In genomic region chr5:51917812-51918448, GRCm38 (mm10) we compare ENCODE assay signal across 11 mouse cellular contexts.
A peak's percentile ranks its signal among the peaks of the same experiment; 100 is the strongest.
DNase-seq lines count a peak whose midpoint lies in the region; ATAC-seq and TF ChIP-seq lines count a peak whose summit lies in the region.
"Had no signal": no experiment of that assay in that cellular context is flagged by ENCODE, and none has a peak within 500 bp of the region (broad histone marks: within the 10 kb centered on the region; RNA-seq: fewer than 3 reads in every experiment).

No protein-coding gene starts in this region.

- no peak overlapping the region for H3K4me2 ChIP-seq in lung, embryonic 14.5 days
- H3K4me2 ChIP-seq: limb, embryonic 12.5 days had no signal

- H3K36me3 ChIP-seq in lung, embryonic 14.5 days (ENCODE audit: insufficient read depth): no peaks in the 10 kb centered on the region
- H3K36me3 ChIP-seq in heart, adult 2 months (ENCODE audit: control insufficient read depth, insufficient read depth, low read length): no peaks in the 10 kb centered on the region
- H3K36me3 ChIP-seq: limb, embryonic 12.5 days had no signal

- TF ChIP-seq CTCF in lung, embryonic 14.5 days (IDR thresholded peaks at IDR 0.05; ENCODE audit: low read depth): no peak
- TF ChIP-seq CTCF in heart, adult 2 months (IDR thresholded peaks at IDR 0.05): no peak

- no peak for TF ChIP-seq EP300 in heart, adult 2 months (IDR thresholded peaks at IDR 0.05; ENCODE audit: insufficient read depth, low read depth, low read length)

- ATAC-seq in lung, embryonic 14.5 days (ENCODE audit: insufficient read depth): peak; percentile 73

- intact Hi-C loops in heart, adult 2 months (cut with DNase I): no loop called here

- TF ChIP-seq POLR2A in heart, adult 2 months (IDR thresholded peaks at IDR 0.05; ENCODE audit: insufficient read depth, low read depth, low read length): no peak

- H3K4me1 ChIP-seq in lung, embryonic 14.5 days (ENCODE audit: insufficient read depth): peaks cover 3% of the 10 kb centered on the region; the same call in 1 of the 2 replicates
- no peaks in the 10 kb centered on the region for H3K4me1 ChIP-seq in heart, adult 2 months (ENCODE audit: control insufficient read depth, insufficient read depth, low read length)
- H3K4me1 ChIP-seq: limb, embryonic 12.5 days had no signal

- no peaks in the 10 kb centered on the region for H3K27me3 ChIP-seq in lung, embryonic 14.5 days (ENCODE audit: insufficient read depth, low read length)
- H3K27me3 ChIP-seq in heart, adult 2 months (ENCODE audit: control insufficient read depth, insufficient read depth, low read length): no peaks in the 10 kb centered on the region
- H3K27me3 ChIP-seq: limb, embryonic 12.5 days had no signal

- no peaks in the 10 kb centered on the region for H3K9me3 ChIP-seq in lung, embryonic 14.5 days (ENCODE audit: low read depth, low read length)
- H3K9me3 ChIP-seq: limb, embryonic 12.5 days had no signal

- no peak overlapping the region for H3K4me3 ChIP-seq in lung, embryonic 14.5 days (ENCODE audit: low read depth, low read length)
- no peak overlapping the region for H3K4me3 ChIP-seq in heart, adult 2 months
- H3K4me3 ChIP-seq: limb, embryonic 12.5 days had no signal

- H3K79me2 ChIP-seq in heart, adult 2 months (replicated peaks; ENCODE audit: control insufficient read depth, insufficient read depth, low read length): no peaks in the 10 kb centered on the region

- WGBS in lung, embryonic 14.5 days: 26% methylated on average over 4 of the region's 4 CpGs
- 25% methylated on average over 4 of the region's 4 CpGs for WGBS in heart, adult 2 months

- DNase-seq in cerebellum, adult 11-12 months: peak; percentile 18
- DNase-seq in cerebellum, adult 8-10 months: no peak
- DNase-seq in lung, embryonic 14.5 days: peak; percentile 40
- DNase-seq in lung, postnatal 36 days: no peak
- peak; percentile 24 to 34 for DNase-seq in heart, adult 2 months
- DNase-seq in kidney, postnatal 10 days: peak; percentile 62
- no peak for DNase-seq in right cerebral cortex, postnatal 4 days
- no peak for DNase-seq in frontal cortex, postnatal 25 days (ENCODE audit: low spot score in 2 of 2)
- DNase-seq: B cell, adult 2 months; gastrocnemius, postnatal 10 days had no signal

- no peak overlapping the region for H3K27ac ChIP-seq in lung, embryonic 14.5 days (ENCODE audit: low read depth)
- H3K27ac ChIP-seq in heart, adult 2 months: no peak overlapping the region
- H3K27ac ChIP-seq: limb, embryonic 12.5 days had no signal

- H3K9ac ChIP-seq in lung, embryonic 14.5 days: no peak overlapping the region
- H3K9ac ChIP-seq in heart, adult 2 months (ENCODE audit: low read depth, low read length): no peak overlapping the region
- H3K9ac ChIP-seq: limb, embryonic 12.5 days had no signal

Comparison
In these comparisons a context has a peak if more than half of its experiments do, and no peak if none do; other contexts are left out.
1. DNase-seq: peak in cerebellum, adult 11-12 months (single experiment), lung, embryonic 14.5 days (single experiment), heart, adult 2 months (2 of 2) and kidney, postnatal 10 days (single experiment); none in cerebellum, adult 8-10 months (single experiment), lung, postnatal 36 days (single experiment), right cerebral cortex, postnatal 4 days (single experiment) and frontal cortex, postnatal 25 days (0 of 2).